Mouse (Mus musculus) mature B cell (primary cell): ENCODE results near the gene Zc3h12a.

Experiments
- in situ Hi-C: fragments of 300-500 bp; cut with MboI; formaldehyde crosslinking; loops from 2 replicates; pipeline ENCODE4 v1.14.3; 2019

The Zc3h12a gene

DNA sequence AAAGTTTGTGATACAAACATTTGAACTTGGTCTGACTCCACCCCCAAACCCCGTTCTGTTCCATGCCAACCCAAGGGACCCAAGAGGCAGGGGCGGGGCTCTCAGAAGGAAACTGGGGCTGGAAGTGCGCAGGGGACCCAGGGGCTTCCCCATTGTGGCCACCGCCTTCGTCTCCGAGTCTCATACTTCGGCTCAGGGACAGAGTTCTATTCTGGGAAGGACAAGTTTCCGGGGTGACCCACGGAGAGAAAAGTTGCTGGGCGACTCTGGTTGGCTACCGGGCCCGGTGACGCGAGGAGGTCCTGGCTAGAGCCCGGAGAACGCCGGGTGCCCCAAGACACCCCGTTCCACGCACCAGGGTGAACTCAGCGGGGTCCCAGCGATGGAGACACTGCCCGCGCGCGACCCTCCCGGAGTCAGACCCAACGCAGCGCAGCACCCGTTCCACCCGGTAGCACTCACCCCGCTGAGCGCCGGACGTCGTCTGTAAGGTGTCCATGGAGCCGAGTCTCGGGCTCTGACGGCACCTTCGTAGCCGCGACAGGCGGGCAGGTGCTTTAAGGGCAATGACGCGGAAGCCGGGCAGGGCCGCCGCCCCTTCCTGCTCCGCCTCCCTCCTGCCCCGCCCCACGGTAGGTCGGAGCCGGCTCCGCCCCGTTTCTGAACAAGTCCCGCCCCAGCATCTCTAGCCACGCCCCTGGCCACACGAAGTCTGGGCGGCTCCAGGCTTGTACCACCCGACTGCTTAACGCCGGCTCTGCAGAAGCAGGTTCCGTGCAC is at the start of gene Zc3h12a:
Zc3h12a (minus strand) TSS at position 536 of the 780 bp plus-strand sequence.
- in situ Hi-C loops = no loop called here

DNA sequence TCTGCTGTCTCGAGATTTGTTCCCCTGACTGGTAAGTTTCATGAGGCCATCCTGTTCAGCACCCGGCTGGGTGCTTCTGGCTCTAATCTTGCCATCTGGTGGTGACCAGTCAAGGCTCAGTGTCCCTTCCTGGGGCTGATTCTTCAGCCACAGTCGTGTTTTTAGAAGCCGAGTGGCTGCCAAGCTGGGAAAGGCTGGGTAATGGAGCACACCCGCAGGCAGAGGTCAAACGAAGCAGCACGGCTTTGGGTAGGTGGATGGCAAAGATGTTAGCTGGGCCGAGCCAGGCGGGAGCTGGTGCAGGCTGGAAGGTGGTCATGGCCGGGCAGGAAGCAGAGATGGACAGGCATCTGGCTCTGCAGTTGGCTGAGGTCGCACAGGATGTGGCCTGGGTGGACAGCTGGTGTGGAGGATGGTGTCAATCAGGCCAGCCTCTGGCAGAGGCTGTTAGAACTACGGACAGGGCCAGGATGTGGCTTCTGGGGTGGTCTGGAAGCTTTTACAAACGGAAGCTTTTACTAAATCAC is 49.1 kb upstream of the Zc3h12a start:
- in situ Hi-C loops = no loop called here

DNA sequence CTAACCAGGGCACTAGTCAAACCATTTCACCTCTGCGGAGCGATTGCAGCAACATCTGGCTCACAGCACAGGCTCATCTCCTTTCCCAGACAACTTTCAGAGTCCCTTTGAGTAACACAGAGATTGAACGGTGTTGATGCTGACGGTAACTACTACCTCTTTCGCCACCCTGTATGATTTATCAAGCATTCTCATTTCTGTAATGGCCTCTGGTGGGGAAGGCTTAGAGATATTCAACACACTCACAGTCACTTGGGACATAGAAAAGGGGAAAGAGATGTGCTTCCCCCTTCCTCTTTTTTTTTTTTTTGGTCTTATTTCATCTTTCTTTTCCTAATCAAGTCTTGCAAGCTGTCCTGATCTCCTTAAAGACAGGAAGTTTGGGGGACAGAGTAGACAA is 48.5 kb upstream of the Zc3h12a start:
- in situ Hi-C loops = no loop called here

DNA sequence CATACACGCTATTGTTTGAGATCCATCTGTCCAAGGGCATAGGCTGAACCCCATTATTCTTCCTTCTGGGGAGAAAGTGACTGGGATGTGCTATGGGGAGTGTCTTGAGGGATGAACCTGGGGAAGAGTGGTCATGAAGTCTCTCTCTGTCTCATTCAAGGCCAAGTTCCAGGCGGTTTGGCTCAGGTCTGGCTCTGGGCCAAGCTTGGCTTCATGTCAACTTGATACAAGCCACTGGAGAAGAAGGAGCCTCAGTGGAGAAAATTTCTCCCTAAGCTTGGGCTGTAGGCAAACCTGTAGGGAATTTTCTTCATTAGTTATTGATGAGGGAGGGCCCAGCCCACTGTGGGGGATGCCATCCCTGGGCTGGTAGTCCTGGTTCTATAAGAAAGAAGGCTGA is 48.0 kb upstream of the Zc3h12a start:
- in situ Hi-C loops = no loop called here

DNA sequence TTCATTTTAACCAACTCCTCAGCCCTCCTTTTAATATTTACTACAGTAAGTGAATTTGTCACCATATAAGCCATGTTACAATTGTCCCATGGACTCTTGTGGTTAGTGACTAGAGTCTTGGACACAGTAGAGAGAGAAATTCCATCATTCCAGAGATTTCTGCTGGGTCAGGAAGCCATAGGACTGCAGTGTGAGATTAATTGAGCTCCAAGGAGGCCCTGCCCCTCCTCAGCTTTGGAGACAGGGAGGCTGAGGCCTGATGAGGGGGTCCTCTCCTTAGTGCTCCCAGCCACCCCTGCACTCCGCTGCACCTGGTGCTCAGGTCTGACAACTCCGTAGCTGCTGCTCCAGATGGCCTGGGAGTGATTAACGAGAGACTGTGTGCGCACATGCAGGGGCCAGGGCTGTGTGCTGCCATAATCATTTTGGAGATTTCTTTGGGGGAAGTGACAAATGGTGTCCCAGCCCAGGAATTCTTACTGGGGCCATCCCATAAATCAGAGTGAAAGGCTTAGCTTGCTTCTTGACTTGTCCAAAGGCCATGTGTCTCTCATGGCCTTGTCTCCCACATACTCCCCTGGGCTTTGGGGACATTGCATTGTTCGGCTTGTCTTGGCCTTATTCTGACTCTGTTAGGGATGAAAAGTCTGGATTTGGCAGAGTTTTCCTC is 47.0 kb upstream of the Zc3h12a start:
- in situ Hi-C loops = loop anchor here (25.0 kb wide), 1 partner anchor 788 kb away; no protein-coding TSS in a partner anchor

DNA sequence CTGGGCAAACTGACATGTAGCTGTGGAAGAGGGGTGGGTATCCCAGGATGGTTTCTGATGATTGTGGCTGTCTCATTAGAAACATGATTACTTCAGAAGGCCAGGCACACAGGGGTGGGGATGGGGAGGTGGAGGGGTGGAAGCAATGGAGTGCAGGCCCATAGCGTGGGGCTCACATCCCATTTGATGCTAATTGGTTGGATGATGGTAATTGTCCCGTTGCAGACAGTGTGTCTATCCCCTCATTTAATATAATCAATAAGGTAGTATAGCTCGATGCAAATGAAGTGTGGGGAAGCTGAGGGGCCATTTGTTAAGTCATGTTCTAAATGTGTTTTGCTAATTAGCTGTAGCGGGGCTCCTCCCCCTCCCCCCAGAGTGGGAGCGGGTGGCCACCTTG is 45.5 kb upstream of the Zc3h12a start:
- in situ Hi-C loops = loop anchor here (25.0 kb wide), 1 partner anchor 789 kb away; no protein-coding TSS in a partner anchor

DNA sequence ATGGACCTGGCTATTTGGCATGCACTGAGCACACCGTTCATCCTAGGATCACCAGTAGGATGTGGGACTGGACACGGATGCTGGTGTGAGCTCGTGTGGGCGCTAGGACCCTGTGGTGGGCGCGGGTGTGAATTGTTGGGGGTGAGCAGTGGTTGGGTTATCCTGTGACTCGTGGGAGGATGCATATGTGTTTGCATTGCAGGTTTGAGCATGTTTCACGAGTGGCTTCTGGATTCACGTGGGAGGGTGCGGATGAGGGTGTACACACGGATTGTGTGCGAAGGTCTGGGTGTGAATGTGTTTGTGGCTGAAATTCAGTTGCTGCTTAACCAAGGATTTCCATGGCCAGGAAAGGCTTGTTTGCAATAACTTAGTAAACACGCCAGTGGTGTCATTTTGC is 45.1 kb upstream of the Zc3h12a start:
- in situ Hi-C loops = loop anchor here (25.0 kb wide), 1 partner anchor 790 kb away; no protein-coding TSS in a partner anchor

DNA sequence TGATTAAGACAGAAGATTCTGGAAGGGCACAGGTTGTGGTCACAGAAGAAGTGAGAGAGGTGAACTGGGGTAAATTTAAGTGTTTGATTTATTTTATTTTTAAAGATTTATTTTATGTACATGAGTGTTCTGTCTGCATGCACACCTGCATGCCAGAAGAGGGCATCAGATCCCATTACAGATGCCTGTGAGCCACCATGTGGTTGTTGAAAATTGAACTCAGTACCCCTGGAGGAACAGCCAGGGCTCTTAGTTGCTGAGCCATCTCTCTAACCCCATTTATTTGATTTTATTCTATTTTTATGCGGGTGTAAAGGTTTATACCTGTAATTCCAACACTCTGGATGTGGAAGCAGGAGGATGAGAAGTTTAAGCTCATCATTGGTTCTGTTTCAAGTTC is 40.1 kb upstream of the Zc3h12a start:
- in situ Hi-C loops = loop anchor here (25.0 kb wide), 1 partner anchor 795 kb away; no protein-coding TSS in a partner anchor

DNA sequence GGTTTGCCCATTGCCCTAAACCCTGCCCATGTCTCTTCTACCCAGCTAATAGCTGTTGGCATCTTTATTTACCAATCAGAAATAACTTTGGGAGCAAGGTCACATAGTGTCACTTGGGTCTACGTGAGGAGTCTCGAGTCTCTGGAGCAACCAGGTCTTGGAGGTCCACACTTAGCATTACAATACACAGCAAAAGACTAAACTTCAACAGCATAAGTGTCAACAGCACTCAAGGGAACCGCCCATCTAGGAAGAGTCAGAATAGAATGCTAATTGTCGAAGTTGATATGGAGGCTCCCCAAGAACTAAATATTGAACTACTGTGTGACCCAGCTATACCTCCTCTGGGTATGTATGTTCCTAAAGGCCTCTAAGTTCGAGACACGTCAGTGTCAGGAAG is 37.2 kb upstream of the Zc3h12a start:
- in situ Hi-C loops = loop anchor here (25.0 kb wide), 1 partner anchor 797 kb away; no protein-coding TSS in a partner anchor

DNA sequence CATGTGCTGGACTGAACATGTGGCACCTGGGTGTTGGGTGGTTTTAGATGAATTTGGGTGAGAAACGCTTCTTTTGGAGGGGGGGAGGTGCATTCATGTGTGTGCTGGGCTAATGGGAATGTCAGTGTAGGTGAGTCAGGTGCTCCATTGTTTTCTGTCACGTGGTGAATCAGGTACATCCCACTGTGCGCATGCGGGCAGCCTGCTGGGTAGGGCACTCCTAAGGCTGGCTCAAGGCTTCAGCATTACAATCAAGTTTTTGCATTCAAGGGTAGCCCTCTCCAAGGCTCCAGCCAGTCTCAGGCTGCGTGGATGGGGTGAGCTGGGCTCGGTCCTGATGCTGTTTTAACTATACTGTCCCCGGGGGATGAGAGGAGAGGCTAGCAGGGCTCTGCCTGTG is 35.1 kb upstream of the Zc3h12a start:
- in situ Hi-C loops = loop anchor here (25.0 kb wide), 1 partner anchor 800 kb away; no protein-coding TSS in a partner anchor

DNA sequence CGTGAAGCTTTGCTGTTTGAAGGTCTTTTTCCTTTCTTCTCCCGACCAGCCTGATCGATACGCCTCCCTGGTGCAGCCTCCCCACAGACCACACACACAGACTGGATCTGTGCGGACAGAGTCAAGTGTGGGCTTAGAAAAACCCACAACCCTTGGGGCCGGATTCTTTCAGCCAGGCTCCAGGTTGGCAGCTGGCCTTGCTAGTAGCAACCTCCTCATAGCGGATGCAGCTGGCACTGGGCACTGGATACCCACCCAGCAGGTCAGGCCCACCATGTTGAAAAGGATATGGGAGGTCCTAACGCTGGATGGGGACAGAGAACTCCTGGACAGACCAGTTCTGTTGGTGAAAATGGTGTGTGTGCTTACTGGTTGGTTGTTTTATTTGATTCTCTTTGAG is 33.8 kb upstream of the Zc3h12a start:
- in situ Hi-C loops = loop anchor here (25.0 kb wide), 1 partner anchor 801 kb away; no protein-coding TSS in a partner anchor

DNA sequence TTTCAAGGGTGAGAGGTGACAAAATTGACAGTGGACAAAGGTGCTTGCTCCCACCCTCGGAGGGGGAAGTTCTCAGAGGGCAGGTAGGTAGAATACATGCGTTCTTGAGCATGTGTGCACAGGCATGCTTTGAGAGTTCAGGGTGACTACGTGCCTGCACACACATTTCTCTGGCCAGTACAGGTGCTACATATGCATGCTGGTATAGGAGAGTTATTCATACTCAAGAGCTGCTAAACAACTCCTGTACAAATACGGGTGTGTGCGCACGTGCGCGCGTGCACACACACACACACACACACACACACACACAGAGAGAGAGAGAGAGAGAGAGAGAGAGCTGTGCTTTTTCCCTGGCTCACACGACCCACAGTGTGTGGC is 33.3 kb upstream of the Zc3h12a start:
- in situ Hi-C loops = loop anchor here (25.0 kb wide), 1 partner anchor 801 kb away; no protein-coding TSS in a partner anchor

DNA sequence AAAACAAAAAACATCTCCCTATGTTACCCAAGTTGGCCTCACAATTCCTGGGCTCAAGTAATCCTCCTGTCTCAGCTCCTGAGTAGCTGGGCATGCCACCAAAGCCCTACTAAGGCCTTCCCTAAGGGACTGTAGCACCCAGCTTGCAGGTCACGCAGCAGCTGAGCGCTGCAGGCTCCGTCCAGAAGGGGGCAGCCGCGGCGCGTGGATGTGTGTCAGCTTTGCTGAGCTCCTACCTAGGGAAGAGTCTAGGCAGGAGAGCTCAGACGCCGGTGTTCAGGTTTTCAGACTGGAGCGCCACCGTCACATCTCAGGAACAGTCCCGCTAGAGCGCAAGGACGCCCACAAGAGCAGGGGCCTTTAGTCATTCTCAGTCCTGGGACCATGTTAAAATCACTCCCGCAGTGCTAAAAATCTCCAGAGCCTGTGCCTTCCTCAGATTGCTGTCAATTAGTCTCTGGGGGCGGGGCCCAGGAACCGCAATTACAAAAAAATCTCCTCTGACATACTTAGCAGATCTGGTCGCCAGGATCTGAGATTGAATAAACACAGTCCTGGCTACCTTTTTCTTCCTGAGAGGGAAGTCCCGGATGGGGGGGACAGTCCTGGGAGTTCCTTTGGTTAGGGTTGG is 32.8 kb upstream of the Zc3h12a start:
- in situ Hi-C loops = loop anchor here (25.0 kb wide), 1 partner anchor 802 kb away; no protein-coding TSS in a partner anchor

DNA sequence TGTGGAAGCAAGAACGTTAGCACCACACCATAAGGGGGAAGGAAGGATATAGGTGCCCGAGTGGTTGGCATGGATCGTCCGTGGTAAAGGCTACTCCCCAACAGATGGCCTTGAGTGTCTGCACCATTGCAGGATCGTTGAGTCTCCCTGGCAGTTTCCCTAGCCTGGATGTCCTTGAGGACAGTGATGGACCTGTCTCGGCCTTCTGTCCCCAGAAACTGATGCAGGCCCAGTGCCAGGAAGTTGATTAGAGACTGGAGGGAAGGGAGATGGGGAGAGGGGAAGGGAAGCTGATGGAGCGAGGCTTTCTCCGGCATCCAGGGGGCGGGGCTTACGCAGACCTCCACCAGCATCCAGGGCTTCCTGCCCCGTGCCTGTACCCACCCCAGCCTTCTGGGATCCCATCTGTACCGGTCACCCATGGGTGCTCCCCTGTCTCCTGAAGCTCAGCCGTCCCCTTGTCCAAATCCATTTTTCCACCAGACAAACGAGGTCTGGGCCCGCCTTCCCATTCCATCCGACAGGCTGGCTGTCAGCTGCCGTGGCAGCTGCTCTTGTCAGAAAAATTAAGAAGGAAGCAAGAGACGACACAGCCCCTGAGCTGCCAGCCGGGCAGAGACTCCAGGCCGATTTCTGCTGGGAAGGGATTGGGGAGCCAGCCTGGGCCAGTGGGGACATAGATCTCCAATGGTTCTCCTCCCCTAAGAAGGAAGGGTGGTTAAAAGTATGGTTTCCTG is 31.1 kb upstream of the Zc3h12a start:
- in situ Hi-C loops = loop anchor here (25.0 kb wide), 1 partner anchor 804 kb away; no protein-coding TSS in a partner anchor

DNA sequence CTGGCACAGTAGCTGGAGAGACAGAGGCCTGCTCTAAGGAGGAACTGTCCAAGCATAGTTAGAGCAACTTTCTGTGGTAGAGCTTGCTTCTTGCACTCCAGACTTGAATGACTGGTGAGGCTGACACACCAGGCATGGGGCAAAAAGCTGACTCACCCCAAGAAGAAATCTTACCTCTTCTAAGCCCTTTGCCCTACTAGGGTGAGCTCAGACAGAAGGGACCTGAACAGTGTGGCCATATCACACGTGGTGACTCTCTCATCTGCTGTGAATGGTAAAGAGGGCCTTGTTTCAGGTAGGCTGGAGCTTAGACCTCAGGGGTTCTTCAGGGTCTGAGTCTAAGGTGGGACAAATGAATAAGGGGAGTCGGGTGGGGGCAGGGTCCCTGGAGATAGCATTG is 30.4 kb upstream of the Zc3h12a start:
- in situ Hi-C loops = loop anchor here (25.0 kb wide), 1 partner anchor 804 kb away; no protein-coding TSS in a partner anchor

DNA sequence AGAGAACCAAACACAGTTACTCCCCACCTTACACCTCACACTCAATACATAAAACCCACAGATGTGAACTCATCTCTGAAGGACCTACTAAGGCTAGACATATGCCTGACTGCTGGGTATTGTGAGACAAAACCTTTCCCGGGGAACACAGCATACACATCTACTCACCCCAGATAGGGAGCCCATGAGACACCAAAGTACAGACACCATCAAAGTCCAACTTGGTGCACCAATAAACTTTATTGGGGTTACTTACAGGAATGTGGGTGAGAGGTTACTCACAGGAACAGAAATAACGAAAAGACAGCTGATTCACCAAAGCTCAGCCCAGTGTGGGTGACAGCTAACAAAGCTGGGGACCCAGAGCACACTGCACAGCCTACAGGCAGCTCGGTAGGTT is 29.7 kb upstream of the Zc3h12a start:
- in situ Hi-C loops = loop anchor here (25.0 kb wide), 1 partner anchor 805 kb away; no protein-coding TSS in a partner anchor

DNA sequence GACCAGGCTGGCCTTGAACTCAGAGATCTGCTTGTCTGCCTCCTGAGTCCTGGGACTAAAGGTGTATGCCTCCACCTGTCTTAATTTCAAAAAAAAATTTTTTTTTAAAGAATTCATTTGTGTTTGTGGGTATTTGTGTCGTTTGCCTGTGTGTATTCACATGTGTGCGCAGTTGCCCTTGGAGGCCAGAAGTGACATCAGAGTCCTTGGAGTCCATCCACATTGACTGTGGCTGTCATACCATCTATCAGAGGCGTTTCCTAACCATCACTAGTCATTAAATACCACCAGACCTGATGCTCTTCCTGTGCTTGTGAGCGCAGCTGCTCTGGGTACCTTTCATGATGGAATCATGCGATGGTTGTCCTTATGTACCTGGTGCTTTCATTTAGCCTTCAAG is 28.0 kb upstream of the Zc3h12a start:
- in situ Hi-C loops = loop anchor here (25.0 kb wide), 1 partner anchor 807 kb away; no protein-coding TSS in a partner anchor

DNA sequence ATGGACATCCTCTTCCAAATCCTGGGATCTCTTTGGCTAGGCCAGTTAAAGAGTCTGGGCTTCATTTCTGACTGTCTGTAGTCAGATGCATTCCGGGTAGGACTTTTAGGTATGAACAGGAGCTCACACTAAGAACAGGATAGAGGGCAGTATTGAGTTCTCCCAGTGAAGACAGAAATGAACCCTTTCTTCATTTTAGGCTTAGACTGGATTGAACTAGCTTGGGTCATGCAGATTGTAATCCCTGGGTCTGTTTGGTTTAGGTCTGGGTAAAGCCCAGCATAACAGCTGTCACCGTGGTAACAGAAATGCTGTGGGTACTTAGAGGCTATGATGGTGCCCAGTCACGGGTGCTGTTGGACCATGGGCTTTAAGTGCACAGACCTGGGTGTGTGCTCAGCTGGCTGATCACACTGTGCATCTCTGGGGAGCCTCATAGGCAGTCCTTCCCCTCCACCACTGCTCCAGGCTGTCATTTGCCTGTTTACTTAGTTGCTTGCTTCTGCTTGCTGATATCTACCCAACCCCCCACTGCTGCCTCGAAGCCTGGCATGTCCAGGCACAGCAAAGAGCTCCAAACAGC is 26.1 kb upstream of the Zc3h12a start:
- in situ Hi-C loops = loop anchor here (25.0 kb wide), 1 partner anchor 809 kb away; no protein-coding TSS in a partner anchor

DNA sequence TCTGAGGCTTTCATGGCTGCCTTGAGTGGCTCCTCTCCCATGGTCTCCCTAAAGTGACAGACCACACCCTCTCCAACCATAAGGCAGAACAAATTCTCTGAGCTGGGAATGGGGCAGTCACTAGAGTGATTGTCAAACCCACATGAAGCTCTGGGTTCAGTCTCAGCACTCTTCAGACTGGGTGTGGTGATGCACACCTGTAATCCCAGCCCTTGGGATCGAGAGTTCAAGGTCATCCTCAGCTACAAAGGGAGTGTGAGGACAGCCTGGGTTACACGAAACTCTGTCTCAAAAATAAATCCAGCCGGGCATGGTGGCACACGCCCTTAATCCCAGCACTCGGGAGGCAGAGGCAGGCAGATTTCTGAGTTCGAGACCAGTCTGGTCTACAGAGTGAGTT is 24.8 kb upstream of the Zc3h12a start:
- in situ Hi-C loops = loop anchor here (25.0 kb wide), 1 partner anchor 810 kb away; no protein-coding TSS in a partner anchor

DNA sequence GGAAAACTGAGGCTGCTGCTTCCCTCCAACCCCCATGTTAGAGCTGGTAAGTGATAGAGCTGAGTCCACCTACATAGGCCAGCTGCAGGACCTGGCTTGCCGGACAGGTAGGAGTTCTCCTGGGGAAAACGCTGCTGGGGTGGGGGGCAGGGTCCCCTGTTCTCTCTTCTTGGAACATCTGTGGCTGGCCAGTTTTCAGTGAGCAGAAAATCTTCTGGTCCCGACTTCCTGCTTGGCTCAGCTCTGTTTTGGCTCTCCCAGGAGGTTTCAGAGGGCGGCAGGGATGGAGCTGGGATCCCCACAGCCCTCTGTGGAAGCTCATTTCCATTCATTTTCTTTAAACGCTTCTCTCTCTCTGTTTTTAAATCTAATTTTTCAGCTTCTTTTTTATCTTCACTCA is 21.8 kb upstream of the Zc3h12a start:
- in situ Hi-C loops = no loop called here

DNA sequence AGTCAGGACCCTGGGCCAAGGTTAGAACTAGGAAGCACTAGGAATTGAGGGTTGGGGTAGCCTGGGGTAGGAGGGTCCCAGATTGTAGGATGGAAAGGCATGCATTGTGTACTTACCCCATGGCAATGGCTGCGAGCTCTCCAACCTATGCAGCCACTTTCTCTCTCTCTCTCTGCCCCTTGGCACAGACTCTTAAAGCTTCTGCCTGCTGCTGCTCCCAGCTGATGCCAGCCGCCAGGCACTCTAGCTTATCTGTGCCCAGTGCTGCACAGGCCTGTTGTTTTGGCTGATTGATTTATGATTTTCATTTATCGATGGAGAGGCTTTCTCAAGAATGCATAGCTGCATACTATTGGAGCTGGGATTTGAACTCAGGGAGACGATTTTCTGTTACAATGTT is 20.3 kb upstream of the Zc3h12a start:
- in situ Hi-C loops = no loop called here
